Mouse (Mus musculus) heart, embryonic 14.5 days (tissue): ENCODE data around the gene Cdc37l1. TPM values are rescaled to one million over a fixed set of nuclear protein-coding genes. Genes with fewer than 3 reads are reported as not detected.

Experiments
- ATAC-seq: fragments of 200-750 bp; cut with Nextera tagmentation; 2 replicates; pipeline ENCODE4 v1.8.0; 2017; ENCODE audit warnings: low read depth, moderate TSS enrichment; ENCODE audit not compliant: insufficient number of reproducible peaks, insufficient read depth, low FRiP score
- H3K27ac ChIP-seq, 2 experiments: fragments of 200-500 bp in 1 of 2; fragments of 300-500 bp in 1 of 2; sonication (generic) in 1 of 2; replicated peaks in 1 of 2; 2 replicates each; pipeline ENCODE4 v1.5.1; 2012 to 2014; ENCODE audit warnings: low read depth in 2 of 2, low read length in 2 of 2, control low read depth in 1 of 2, mild to moderate bottlenecking in 1 of 2, mixed read lengths in 1 of 2; ENCODE audit not compliant: control insufficient read depth in 1 of 2, insufficient read depth in 1 of 2
- H3K27me3 ChIP-seq: fragments of 300-500 bp; sonication (generic); 2 replicates; pipeline ENCODE4 v1.6.1; 2014; ENCODE audit warnings: mild to moderate bottlenecking, low read length, control low read depth; ENCODE audit not compliant: control insufficient read depth, insufficient read depth
- H3K36me3 ChIP-seq: fragments of 300-500 bp; sonication (generic); 2 replicates; pipeline ENCODE4 v1.6.1; 2014; ENCODE audit warnings: mild to moderate bottlenecking, control low read depth, low read length, mixed read lengths; ENCODE audit not compliant: control insufficient read depth, insufficient read depth
- H3K4me1 ChIP-seq, 2 experiments: fragments of 200-500 bp in 1 of 2; fragments of 300-500 bp in 1 of 2; sonication (generic) in 1 of 2; 2 replicates each; pipeline ENCODE4 v1.6.1; 2012 to 2014; ENCODE audit warnings: low read length in 2 of 2, control low read depth in 1 of 2, mixed read lengths in 1 of 2; ENCODE audit not compliant: control insufficient read depth in 2 of 2, insufficient read depth in 2 of 2
- H3K4me2 ChIP-seq: fragments of 300-500 bp; sonication (generic); 2 replicates; pipeline ENCODE4 v1.6.1; 2014; ENCODE audit warnings: mild to moderate bottlenecking, low read length
- H3K4me3 ChIP-seq, 2 experiments: fragments of 200-500 bp in 1 of 2; fragments of 300-500 bp in 1 of 2; sonication (generic) in 1 of 2; 2 replicates each; pipeline ENCODE4 v1.5.1; 2012 to 2014; ENCODE audit warnings: low read length in 2 of 2, mild to moderate bottlenecking in 2 of 2, control low read depth in 1 of 2, low read depth in 1 of 2, moderate library complexity in 1 of 2; ENCODE audit not compliant: control insufficient read depth in 1 of 2, insufficient read depth in 1 of 2
- H3K9ac ChIP-seq: fragments of 300-500 bp; sonication (generic); 2 replicates; pipeline ENCODE4 v1.6.1; 2014; ENCODE audit warnings: mild to moderate bottlenecking, low read length
- H3K9me3 ChIP-seq: fragments of 300-500 bp; sonication (generic); 2 replicates; pipeline ENCODE4 v1.6.1; 2016; ENCODE audit warnings: low read length, control low read depth; ENCODE audit not compliant: control insufficient read depth
- WGBS: fragments of 180-500 bp; shearing (Covaris S2); extraction: QIAGEN DNeasy Blood & Tissue Kit; methylation state at CpG from one replicate; pipeline ENCODE4 v1.1.7; 2014; 5-methylcytosine and 5-hydroxymethylcytosine counted together
- polyA plus RNA-seq: library from polyadenylated mRNA; unstranded; fragments of >200 nt; fragmentation: Nextera tagmentation; extraction: Ambion mirVana; gene quantifications from 2 replicates; pipeline ENCODE4 v1.2.1, GENCODE M21; 2014

The Cdc37l1 gene
- polyA plus RNA-seq, 1 experiment from 2014 or later, result 50.0 TPM

- no peak overlapping the region for H3K27ac ChIP-seq
- H3K4me1 ChIP-seq, result peaks cover 0 to 2% of the 10 kb centered on the region in 2 experiments; a peak in 1 of 4 replicates
- no peak overlapping the region for H3K4me3 ChIP-seq
- H3K4me2 ChIP-seq, result no peak overlapping the region
- H3K9ac ChIP-seq, result no peak overlapping the region
- no peak for ATAC-seq
- H3K36me3 ChIP-seq, result peaks cover 35% of the 10 kb centered on the region
- no peaks in the 10 kb centered on the region for H3K9me3 ChIP-seq
- no peaks in the 10 kb centered on the region for H3K27me3 ChIP-seq
These were observed 49.2 kb downstream of the Cdc37l1 start for GRCm38 (mm10) chr19:29039334-29039733.

- WGBS, result 96% methylated on average over 4 of the region's 4 CpGs
- Histone ChIP-seq H3K4me1 (peaks cover 0 to 5% of the 10 kb centered on the region in 2 experiments; a peak in 1 of 4 replicates), H3K4me3 (no peak overlapping the region), H3K9ac (no peak overlapping the region), H3K27ac (no peak overlapping the region), H3K9me3 (no peaks in the 10 kb centered on the region), H3K4me2 (no peak overlapping the region), H3K27me3 (no peaks in the 10 kb centered on the region), H3K36me3 (peaks cover 26% of the 10 kb centered on the region)
- ATAC-seq, result no peak
These were observed 50.1 kb downstream of the Cdc37l1 start for GRCm38 (mm10) chr19:29040206-29040605.

GRCm38 (mm10) chr19:29042143-29042542, 52.0 kb downstream of the Cdc37l1 start:
- Histone ChIP-seq H3K4me3 (no peak overlapping the region), H3K9ac (no peak overlapping the region), H3K27me3 (no peaks in the 10 kb centered on the region), H3K27ac (no peak overlapping the region), H3K9me3 (no peaks in the 10 kb centered on the region), H3K4me1 (peaks cover 2 to 17% of the 10 kb centered on the region in 2 experiments), H3K4me2 (no peak overlapping the region), H3K36me3 (peaks cover 10% of the 10 kb centered on the region)
- 71% methylated on average over 6 of the region's 6 CpGs for WGBS
- no peak for ATAC-seq

GRCm38 (mm10) chr19:29042647-29043046, 52.5 kb downstream of the Cdc37l1 start:
- Histone ChIP-seq H3K4me1 (peaks cover 2 to 17% of the 10 kb centered on the region in 2 experiments), H3K4me3 (no peak overlapping the region), H3K27me3 (no peaks in the 10 kb centered on the region), H3K36me3 (peaks cover 5% of the 10 kb centered on the region), H3K27ac (no peak overlapping the region), H3K4me2 (no peak overlapping the region), H3K9me3 (no peaks in the 10 kb centered on the region), H3K9ac (no peak overlapping the region)
- 86% methylated on average over 9 of the region's 9 CpGs for WGBS
- ATAC-seq, result no peak

GRCm38 (mm10) chr19:29044353-29044768, 54.2 kb downstream of the Cdc37l1 start:
- Histone ChIP-seq H3K27me3 (no peaks in the 10 kb centered on the region), H3K27ac (no peak overlapping the region), H3K4me3 (no peak overlapping the region), H3K36me3 (0 out of 2 replicates have a peak, but pooled peaks cover 3% of the 10 kb centered on the region), H3K4me2 (no peak overlapping the region), H3K9me3 (no peaks in the 10 kb centered on the region), H3K9ac (no peak overlapping the region), H3K4me1 (peaks cover 7 to 24% of the 10 kb centered on the region in 2 experiments)
- no peak for ATAC-seq
- WGBS, result 34% methylated on average over 9 of the region's 9 CpGs

GRCm38 (mm10) chr19:29045369-29045768, 55.2 kb downstream of the Cdc37l1 start:
- Histone ChIP-seq H3K4me1 (peaks cover 7 to 27% of the 10 kb centered on the region in 2 experiments), H3K9ac (no peak overlapping the region; the same call in 1 of the 2 replicates), H3K27me3 (no peaks in the 10 kb centered on the region), H3K4me3 (no peak overlapping the region), H3K27ac (no peak overlapping the region), H3K4me2 (0 out of 2 replicates have a peak overlapping the region, but pooled peaks have one; percentile 78), H3K36me3 (no peaks in the 10 kb centered on the region), H3K9me3 (no peaks in the 10 kb centered on the region)
- 60% methylated on average over 4 of the region's 4 CpGs for WGBS
- ATAC-seq, result no peak

- peak overlapping the region; percentile 23 to 74; a peak in 3 of 4 replicates for H3K4me3 ChIP-seq
- no peak for ATAC-seq
- H3K27ac ChIP-seq, result peak overlapping the region; percentile 46 to 92
- H3K9me3 ChIP-seq, result no peaks in the 10 kb centered on the region
- peak overlapping the region; percentile 78 for H3K4me2 ChIP-seq
- 55% methylated on average over 15 of the region's 15 CpGs for WGBS
- peak overlapping the region; percentile 96; the same call in 1 of the 2 replicates for H3K9ac ChIP-seq
- peaks cover 7 to 27% of the 10 kb centered on the region in 2 experiments for H3K4me1 ChIP-seq
- no peaks in the 10 kb centered on the region for H3K27me3 ChIP-seq
- H3K36me3 ChIP-seq, result no peaks in the 10 kb centered on the region
These were observed 56.0 kb downstream of the Cdc37l1 start for GRCm38 (mm10) chr19:29045956-29046650.
